Mouse (Mus musculus): Measurements from ENCODE around the gene B3gnt8. TPM values are rescaled to one million over a fixed set of nuclear protein-coding genes. Genes with fewer than 3 reads are reported as not detected.

The B3gnt8 gene
- polyA plus RNA-seq, 1 experiment = 0.96 TPM

GRCm38 (mm10) chr7:25585351-25586204, 40.9 kb upstream of the B3gnt8 start:
- H3K79me3 ChIP-seq (ENCODE audit: low read depth) = no peaks in the 10 kb centered on the region
- H3K27me3 ChIP-seq (ENCODE audit: control insufficient read depth, insufficient read depth, insufficient read length) = peaks cover 14% of the 10 kb centered on the region
- no peaks in the 10 kb centered on the region for H3K79me2 ChIP-seq (ENCODE audit: control insufficient read depth, insufficient read depth)
- TF ChIP-seq FOSL1 (IDR thresholded peaks at IDR 0.05; ENCODE audit: insufficient read depth, low read length, poor library complexity, severe bottlenecking) (no peak), MYOD1 (IDR thresholded peaks at IDR 0.05; ENCODE audit: control insufficient read depth, insufficient read length, low read depth) (no peak), CTCF (IDR thresholded peaks at IDR 0.05; ENCODE audit: control insufficient read depth, insufficient read depth, insufficient read length) (no peak), CEBPB (IDR thresholded peaks at IDR 0.05; ENCODE audit: low read depth) (no peak), MYOG (IDR thresholded peaks at IDR 0.05; ENCODE audit: control insufficient read depth, extremely low read depth, insufficient read length) (no peak), MAX (IDR thresholded peaks at IDR 0.05) (no peak)
- H3K4me3 ChIP-seq (ENCODE audit: insufficient read depth, poor library complexity, severe bottlenecking) = no peak overlapping the region
- no peak overlapping the region for H3ac ChIP-seq (ENCODE audit: control insufficient read depth, insufficient read length, low read depth)
- H3K36me3 ChIP-seq (ENCODE audit: control insufficient read depth, insufficient read depth) = no peaks in the 10 kb centered on the region

GRCm38 (mm10) chr7:25591226-25591625, 35.2 kb upstream of the B3gnt8 start:
- Histone ChIP-seq H3K27me3 (ENCODE audit: control insufficient read depth, insufficient read depth, insufficient read length) (peaks cover 14% of the 10 kb centered on the region), H3K79me3 (ENCODE audit: low read depth) (no peaks in the 10 kb centered on the region), H3K4me3 (ENCODE audit: insufficient read depth, poor library complexity, severe bottlenecking) (no peak overlapping the region), H3K36me3 (ENCODE audit: control insufficient read depth, insufficient read depth) (no peaks in the 10 kb centered on the region), H3ac (ENCODE audit: control insufficient read depth, insufficient read length, low read depth) (no peak overlapping the region), H3K79me2 (ENCODE audit: control insufficient read depth, insufficient read depth) (no peaks in the 10 kb centered on the region)
- TF ChIP-seq USF1 (IDR thresholded peaks at IDR 0.05; ENCODE audit: low read depth) = no peak
- no peak for TF ChIP-seq FOSL1 (IDR thresholded peaks at IDR 0.05; ENCODE audit: insufficient read depth, low read length, poor library complexity, severe bottlenecking)
- no peak for TF ChIP-seq MAX (IDR thresholded peaks at IDR 0.05)
- TF ChIP-seq MYOG (IDR thresholded peaks at IDR 0.05; ENCODE audit: control insufficient read depth, extremely low read depth, insufficient read length) = no peak
- TF ChIP-seq CTCF (IDR thresholded peaks at IDR 0.05; ENCODE audit: control insufficient read depth, insufficient read depth, insufficient read length) = no peak
- TF ChIP-seq MYOD1 (IDR thresholded peaks at IDR 0.05; ENCODE audit: control insufficient read depth, insufficient read length, low read depth) = no peak
- TF ChIP-seq CEBPB (IDR thresholded peaks at IDR 0.05; ENCODE audit: low read depth) = no peak

GRCm38 (mm10) chr7:25593859-25594258, 32.6 kb upstream of the B3gnt8 start:
- no peak overlapping the region for H3ac ChIP-seq (ENCODE audit: control insufficient read depth, insufficient read length, low read depth)
- TF ChIP-seq USF1 (IDR thresholded peaks at IDR 0.05; ENCODE audit: low read depth) = no peak
- TF ChIP-seq MAX (IDR thresholded peaks at IDR 0.05) = no peak

GRCm38 (mm10) chr7:25599663-25600062, 26.8 kb upstream of the B3gnt8 start:
- H3K79me3 ChIP-seq (ENCODE audit: low read depth) = no peaks in the 10 kb centered on the region
- H3K79me2 ChIP-seq (ENCODE audit: control insufficient read depth, insufficient read depth) = no peaks in the 10 kb centered on the region
- peaks cover 13% of the 10 kb centered on the region for H3K27me3 ChIP-seq (ENCODE audit: control insufficient read depth, insufficient read depth, insufficient read length)
- H3K36me3 ChIP-seq (ENCODE audit: control insufficient read depth, insufficient read depth) = no peaks in the 10 kb centered on the region
- H3K4me3 ChIP-seq (ENCODE audit: insufficient read depth, poor library complexity, severe bottlenecking) = no peak overlapping the region
- H3ac ChIP-seq (ENCODE audit: control insufficient read depth, insufficient read length, low read depth) = no peak overlapping the region
- TF ChIP-seq CTCF (IDR thresholded peaks at IDR 0.05; ENCODE audit: control insufficient read depth, insufficient read depth, insufficient read length) (peak; percentile 23), MYOG (IDR thresholded peaks at IDR 0.05; ENCODE audit: control insufficient read depth, extremely low read depth, insufficient read length) (no peak)

More at GRCm38 (mm10) chr7:25593859-25594258, 32.6 kb upstream of the B3gnt8 start:
- no peaks in the 10 kb centered on the region for H3K79me2 ChIP-seq (ENCODE audit: control insufficient read depth, insufficient read depth)
- H3K36me3 ChIP-seq (ENCODE audit: control insufficient read depth, insufficient read depth) = no peaks in the 10 kb centered on the region
- H3K4me3 ChIP-seq (ENCODE audit: insufficient read depth, poor library complexity, severe bottlenecking) = no peak overlapping the region
- H3K27me3 ChIP-seq (ENCODE audit: control insufficient read depth, insufficient read depth, insufficient read length) = peaks cover 14% of the 10 kb centered on the region
- no peaks in the 10 kb centered on the region for H3K79me3 ChIP-seq (ENCODE audit: low read depth)

GRCm38 (mm10) chr7:25600666-25601065, 25.8 kb upstream of the B3gnt8 start:
- Histone ChIP-seq H3K36me3 (ENCODE audit: control insufficient read depth, insufficient read depth) (no peaks in the 10 kb centered on the region), H3K79me3 (ENCODE audit: low read depth) (no peaks in the 10 kb centered on the region), H3K4me3 (ENCODE audit: insufficient read depth, poor library complexity, severe bottlenecking) (no peak overlapping the region), H3K79me2 (ENCODE audit: control insufficient read depth, insufficient read depth) (no peaks in the 10 kb centered on the region), H3K27me3 (ENCODE audit: control insufficient read depth, insufficient read depth, insufficient read length) (peaks cover 13% of the 10 kb centered on the region), H3ac (ENCODE audit: control insufficient read depth, insufficient read length, low read depth) (no peak overlapping the region)
- TF ChIP-seq MYOG (IDR thresholded peaks at IDR 0.05; ENCODE audit: control insufficient read depth, extremely low read depth, insufficient read length) (no peak), MAX (IDR thresholded peaks at IDR 0.05) (no peak), USF1 (IDR thresholded peaks at IDR 0.05; ENCODE audit: low read depth) (no peak), MYOD1 (IDR thresholded peaks at IDR 0.05; ENCODE audit: control insufficient read depth, insufficient read length, low read depth) (no peak), CEBPB (IDR thresholded peaks at IDR 0.05; ENCODE audit: low read depth) (no peak), FOSL1 (IDR thresholded peaks at IDR 0.05; ENCODE audit: insufficient read depth, low read length, poor library complexity, severe bottlenecking) (no peak), CTCF (IDR thresholded peaks at IDR 0.05; ENCODE audit: control insufficient read depth, insufficient read depth, insufficient read length) (no peak)

GRCm38 (mm10) chr7:25601346-25601745, 25.1 kb upstream of the B3gnt8 start:
- no peak for TF ChIP-seq CTCF (IDR thresholded peaks at IDR 0.05; ENCODE audit: control insufficient read depth, insufficient read depth, insufficient read length)
- TF ChIP-seq USF1 (IDR thresholded peaks at IDR 0.05; ENCODE audit: low read depth) = no peak
- TF ChIP-seq FOSL1 (IDR thresholded peaks at IDR 0.05; ENCODE audit: insufficient read depth, low read length, poor library complexity, severe bottlenecking) = no peak
- no peak for TF ChIP-seq MYOG (IDR thresholded peaks at IDR 0.05; ENCODE audit: control insufficient read depth, extremely low read depth, insufficient read length)
- no peak for TF ChIP-seq CEBPB (IDR thresholded peaks at IDR 0.05; ENCODE audit: low read depth)
- TF ChIP-seq MAX (IDR thresholded peaks at IDR 0.05) = no peak
- TF ChIP-seq MYOD1 (IDR thresholded peaks at IDR 0.05; ENCODE audit: control insufficient read depth, insufficient read length, low read depth) = no peak
- no peaks in the 10 kb centered on the region for H3K79me2 ChIP-seq (ENCODE audit: control insufficient read depth, insufficient read depth)
- no peak overlapping the region for H3K4me3 ChIP-seq (ENCODE audit: insufficient read depth, poor library complexity, severe bottlenecking)
- no peaks in the 10 kb centered on the region for H3K79me3 ChIP-seq (ENCODE audit: low read depth)
- H3K36me3 ChIP-seq (ENCODE audit: control insufficient read depth, insufficient read depth) = no peaks in the 10 kb centered on the region
- H3ac ChIP-seq (ENCODE audit: control insufficient read depth, insufficient read length, low read depth) = no peak overlapping the region
- peaks cover 13% of the 10 kb centered on the region for H3K27me3 ChIP-seq (ENCODE audit: control insufficient read depth, insufficient read depth, insufficient read length)

Measured in C2C12 (cell line).